Mouse (Mus musculus) gastrocnemius, adult 2 months (tissue): ENCODE results near the gene Cd82. TPM values are rescaled to one million over a fixed set of nuclear protein-coding genes. Genes with fewer than 3 reads are reported as not detected.

Experiments used
- DNase-seq: peaks from one replicate; pipeline ENCODE4 v3.0.0; 2022
- H3K27ac ChIP-seq: fragments of 200-600 bp; 2 replicates; pipeline ENCODE4 v1.8.1; 2022; ENCODE audit warnings: mild to moderate bottlenecking
- H3K4me3 ChIP-seq: fragments of 200-600 bp; 2 replicates; pipeline ENCODE4 v1.8.1; 2022; ENCODE audit warnings: mild to moderate bottlenecking, moderate library complexity
- CTCF ChIP-seq: fragments of 200-600 bp; IDR thresholded peaks from 2 replicates; pipeline ENCODE4 v1.8.1; 2022; ENCODE audit warnings: antibody characterized with exemption, mild to moderate bottlenecking, moderate library complexity
- intact Hi-C: fragments of 180-260 bp; cut with DNase I; formaldehyde crosslinking; loops from one replicate; pipeline ENCODE4 v1.15.1; 2025
- total RNA-seq, 2 experiments: library from RNA; stranded (reverse); gene quantifications; 2 replicates each; pipeline ENCODE4 v1.2.3; 2021

Gene Cd82
- total RNA-seq, 2 experiments from 2014 or later, result 6.6 to 17.8 TPM

DNA sequence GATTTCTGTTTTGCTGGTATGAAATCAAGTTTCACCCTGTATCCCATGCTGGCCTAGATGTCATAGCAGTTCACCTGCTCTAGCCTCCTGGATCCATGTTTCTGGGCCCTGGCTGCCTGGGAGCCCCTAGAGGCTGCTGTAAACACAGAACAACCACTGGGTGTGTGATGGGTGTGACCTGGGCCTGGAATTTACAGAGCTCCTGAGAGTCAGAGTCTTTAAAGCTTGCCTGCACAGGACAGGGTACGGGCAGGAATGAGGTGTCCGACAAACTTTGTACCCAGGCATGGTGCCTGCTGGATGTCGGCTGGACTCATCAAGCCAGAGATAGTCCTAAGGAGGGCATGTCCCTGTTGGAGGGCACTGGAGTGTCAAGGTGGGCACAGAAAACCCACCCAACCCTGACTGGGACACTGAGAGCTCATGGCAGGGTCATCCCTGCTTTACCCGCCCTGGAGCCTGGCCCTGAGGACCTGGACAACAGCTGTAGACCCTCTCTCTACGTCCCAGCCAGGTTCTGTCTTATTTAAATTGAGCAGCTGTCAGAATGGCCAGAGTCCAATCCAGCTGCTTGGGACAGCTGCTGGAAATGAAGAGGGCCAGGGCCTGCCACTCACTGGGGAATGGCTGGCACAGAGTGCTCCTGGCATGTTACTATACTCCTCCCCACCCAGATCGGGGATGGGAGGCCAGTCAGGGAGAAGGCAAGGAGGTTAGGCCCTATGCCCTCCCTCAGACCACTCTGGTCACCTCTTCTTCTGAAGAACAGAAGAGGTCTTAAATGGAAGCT lies 30.1 kb downstream of the Cd82 start:
- TF ChIP-seq CTCF, result no peak
- Histone ChIP-seq H3K27ac (no peak overlapping the region), H3K4me3 (no peak overlapping the region)
- intact Hi-C loops, result no loop called here
- DNase-seq, result no peak

DNA sequence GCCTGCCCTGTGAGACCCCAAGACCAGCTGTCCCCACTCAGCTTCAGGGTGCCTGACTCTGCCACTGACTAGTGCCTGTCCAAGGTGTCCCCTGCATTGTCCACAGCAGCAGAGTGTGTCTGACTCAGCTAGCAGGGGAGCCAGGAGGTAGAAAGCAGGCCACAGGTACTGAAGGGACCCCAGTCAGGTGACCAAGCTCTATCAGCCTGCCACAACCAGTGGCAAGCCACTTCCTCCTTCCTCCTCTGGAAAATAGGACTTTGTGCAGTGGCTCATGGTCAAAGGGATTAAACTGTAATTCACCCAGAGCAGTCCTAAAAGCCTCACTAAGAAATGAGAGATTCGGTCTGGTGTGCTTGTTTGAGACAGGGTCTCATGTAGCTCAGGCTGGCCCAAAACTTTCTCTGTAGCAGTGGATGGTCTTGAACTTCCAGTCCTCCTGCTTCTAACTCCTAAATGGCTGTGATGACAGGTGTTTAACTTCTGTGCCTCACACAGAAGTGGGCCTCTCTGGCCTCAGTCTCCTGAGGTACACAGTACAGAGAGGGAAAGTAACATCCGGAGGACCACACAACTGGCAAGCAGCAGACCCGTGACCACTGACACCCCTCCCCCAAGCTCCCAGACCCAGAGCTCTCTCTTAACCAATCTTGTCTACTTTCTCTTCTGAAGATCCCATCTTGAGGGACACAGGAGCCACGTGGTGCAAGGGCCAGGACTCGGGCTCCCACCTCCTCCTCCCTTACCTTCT lies 31.2 kb downstream of the Cd82 start:
- no peak overlapping the region for H3K4me3 ChIP-seq
- intact Hi-C loops, result no loop called here
- H3K27ac ChIP-seq, result no peak overlapping the region
- TF ChIP-seq CTCF, result no peak
- no peak for DNase-seq

DNA sequence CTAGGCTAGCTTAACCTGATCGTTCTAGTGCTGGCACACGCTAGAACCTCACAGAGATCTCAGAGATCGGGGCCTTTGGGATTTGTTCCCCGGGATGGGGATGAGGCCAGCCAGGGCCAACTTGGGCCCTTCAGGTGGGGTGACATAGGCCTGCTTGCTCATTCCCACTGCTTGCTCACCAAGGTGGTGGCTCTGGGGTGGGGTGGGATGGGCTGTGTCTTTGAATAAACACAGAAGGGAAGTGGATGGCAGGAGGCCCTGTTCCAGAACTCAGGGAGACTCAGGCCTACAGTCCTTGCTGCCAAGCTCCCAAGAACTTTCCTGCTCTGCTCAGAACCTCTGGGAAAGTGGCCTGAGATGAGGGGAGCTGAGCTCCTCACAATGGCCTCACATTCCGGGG lies 31.9 kb downstream of the Cd82 start:
- no peak for DNase-seq
- Histone ChIP-seq H3K27ac (no peak overlapping the region), H3K4me3 (no peak overlapping the region)
- intact Hi-C loops, result no loop called here
- TF ChIP-seq CTCF, result no peak

DNA sequence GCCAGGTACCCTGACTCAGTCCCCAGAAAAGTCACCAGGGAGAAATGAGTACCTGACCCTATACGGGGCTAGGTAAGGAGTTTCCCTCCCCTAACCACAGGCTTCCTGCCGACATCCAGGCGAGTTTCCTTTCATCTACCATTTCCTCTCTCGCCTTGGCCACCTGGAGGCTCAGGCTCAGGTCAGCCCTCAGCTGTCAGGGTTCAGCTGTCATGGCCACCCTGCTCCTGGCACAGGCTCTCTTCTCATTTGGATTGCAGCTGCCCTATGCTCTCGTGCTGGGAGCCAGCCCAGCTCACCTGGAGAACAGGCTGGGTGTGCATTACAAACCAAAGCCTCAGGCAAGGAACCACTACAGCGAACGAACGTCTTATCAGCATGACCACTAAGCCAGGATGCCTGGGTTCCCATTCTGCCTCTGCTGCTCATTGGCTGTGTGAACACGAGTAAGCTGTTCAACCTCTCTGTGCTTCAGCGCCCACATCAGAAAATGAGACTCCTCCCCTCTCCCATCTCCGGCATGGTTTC lies 34.9 kb downstream of the Cd82 start:
- H3K4me3 ChIP-seq, result no peak overlapping the region
- no peak for DNase-seq
- intact Hi-C loops, result no loop called here

DNA sequence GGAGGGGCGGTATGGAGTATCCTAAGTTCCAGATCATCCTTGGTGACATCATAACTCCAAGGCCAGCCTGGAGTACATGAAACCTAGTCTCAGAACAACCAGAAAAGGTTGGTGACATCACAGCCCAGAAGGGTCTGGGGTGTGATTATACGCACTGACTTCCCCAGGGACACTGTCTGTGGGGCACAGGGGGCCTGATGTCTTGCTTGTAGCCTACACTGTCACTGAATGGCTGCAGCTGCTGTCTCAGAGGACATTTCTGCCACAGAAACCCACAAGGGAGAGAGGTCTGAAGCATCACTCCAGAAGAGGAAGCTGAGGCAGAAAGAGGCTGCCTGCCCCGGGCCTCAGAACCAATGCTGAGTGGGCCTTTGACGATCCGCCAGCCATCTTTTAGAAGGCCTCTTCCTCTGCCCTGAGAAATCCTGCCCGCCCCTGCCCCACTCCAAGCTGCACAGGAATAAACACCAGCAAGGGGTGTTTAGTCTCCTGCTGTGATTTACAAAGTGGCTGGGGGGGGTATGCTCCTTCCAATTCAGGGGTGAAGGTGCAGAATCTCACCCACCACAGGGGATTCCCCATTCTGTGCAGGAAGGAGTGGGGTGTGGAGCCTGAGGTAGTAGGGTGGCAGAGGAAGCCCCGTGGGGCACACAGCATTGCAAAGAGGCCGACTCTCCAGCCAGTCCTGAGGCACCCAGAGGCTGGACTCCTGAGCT lies 35.8 kb downstream of the Cd82 start:
- intact Hi-C loops, result no loop called here
- no peak for TF ChIP-seq CTCF
- Histone ChIP-seq H3K4me3 (no peak overlapping the region), H3K27ac (no peak overlapping the region)
- no peak for DNase-seq

More for the DNA sequence above, 34.9 kb downstream of the Cd82 start:
- H3K27ac ChIP-seq, result no peak overlapping the region
- no peak for TF ChIP-seq CTCF

DNA sequence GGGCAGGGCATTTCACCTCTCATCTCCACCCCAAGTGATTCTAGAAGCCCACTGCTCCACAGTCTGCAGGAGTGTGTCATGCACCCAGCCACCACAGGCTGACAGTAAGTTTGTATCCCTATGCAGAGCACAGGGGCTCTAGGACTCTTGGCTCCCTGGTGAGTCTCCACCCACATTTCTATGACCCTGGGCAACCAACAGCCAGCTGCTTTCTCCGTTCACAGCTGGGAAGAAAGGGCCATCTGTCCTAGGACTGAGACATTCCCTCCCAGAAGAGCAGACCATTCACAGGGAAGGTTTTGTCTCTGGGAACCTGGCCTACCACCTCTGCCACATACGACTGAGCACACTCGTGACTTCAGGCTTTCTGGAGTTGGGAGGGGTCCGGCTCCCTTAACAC lies 37.1 kb downstream of the Cd82 start:
- TF ChIP-seq CTCF, result no peak
- Histone ChIP-seq H3K27ac (no peak overlapping the region), H3K4me3 (no peak overlapping the region)
- no peak for DNase-seq
- intact Hi-C loops, result no loop called here

DNA sequence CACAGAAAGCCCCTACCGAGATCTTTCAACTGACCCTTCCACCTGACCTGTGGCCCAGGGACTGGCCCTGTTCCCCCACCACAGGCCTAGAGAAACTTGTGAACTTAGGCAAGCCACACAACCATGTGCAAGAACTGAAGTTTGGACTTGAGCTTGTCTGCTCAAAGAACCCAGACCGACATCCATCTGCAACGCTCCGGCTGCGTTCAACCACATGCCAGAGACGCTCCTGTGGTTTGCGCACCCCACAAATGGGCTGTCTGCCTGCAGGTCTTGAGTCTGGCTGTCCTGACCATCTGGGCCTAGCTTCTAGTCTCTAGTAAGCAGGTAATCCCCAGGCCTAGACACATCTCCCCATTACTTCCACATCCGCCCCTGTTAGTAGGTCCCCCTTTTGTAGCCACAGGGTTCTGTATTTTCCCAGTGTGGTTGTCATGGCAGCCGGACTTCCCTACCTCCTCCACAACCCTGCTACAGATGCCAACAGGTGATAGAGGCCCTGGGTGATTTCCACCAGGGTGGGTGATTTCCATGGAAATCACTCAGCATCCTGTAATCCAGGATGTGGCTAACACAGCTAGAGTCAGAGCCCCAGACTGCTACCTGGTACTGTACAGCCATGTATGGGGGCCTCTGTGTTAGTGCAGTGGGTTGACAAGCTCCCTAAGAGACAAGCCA lies 38.5 kb downstream of the Cd82 start:
- no peak for TF ChIP-seq CTCF
- no peak for DNase-seq
- Histone ChIP-seq H3K27ac (no peak overlapping the region), H3K4me3 (no peak overlapping the region)
- intact Hi-C loops, result no loop called here

DNA sequence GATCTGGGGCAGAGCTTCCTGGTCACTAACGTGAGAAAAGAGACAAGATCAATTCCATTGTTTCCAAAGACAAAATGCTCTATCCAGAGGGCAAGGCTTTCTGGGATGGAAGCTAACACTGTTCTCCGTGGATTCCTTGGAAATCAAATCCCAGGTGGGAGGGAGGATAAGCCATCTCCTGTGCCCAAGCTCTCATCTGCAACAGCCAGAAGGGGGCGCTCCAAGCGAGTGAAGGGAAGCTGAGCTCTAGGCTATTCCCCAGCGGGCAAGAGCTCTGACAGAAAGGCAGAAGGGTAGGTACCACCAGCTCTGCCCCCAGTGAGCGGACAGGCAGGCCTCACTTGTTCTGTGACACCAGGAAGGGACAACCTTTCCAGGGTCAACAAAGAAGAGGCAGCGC lies 41.6 kb downstream of the Cd82 start:
- peak; percentile 92 for TF ChIP-seq CTCF
- Histone ChIP-seq H3K4me3 (no peak overlapping the region), H3K27ac (no peak overlapping the region)
- peak; percentile 88 for DNase-seq
- intact Hi-C loops, result loop anchor here (1.0 kb wide), 1 partner anchor 50 kb away; no protein-coding TSS in a partner anchor

DNA sequence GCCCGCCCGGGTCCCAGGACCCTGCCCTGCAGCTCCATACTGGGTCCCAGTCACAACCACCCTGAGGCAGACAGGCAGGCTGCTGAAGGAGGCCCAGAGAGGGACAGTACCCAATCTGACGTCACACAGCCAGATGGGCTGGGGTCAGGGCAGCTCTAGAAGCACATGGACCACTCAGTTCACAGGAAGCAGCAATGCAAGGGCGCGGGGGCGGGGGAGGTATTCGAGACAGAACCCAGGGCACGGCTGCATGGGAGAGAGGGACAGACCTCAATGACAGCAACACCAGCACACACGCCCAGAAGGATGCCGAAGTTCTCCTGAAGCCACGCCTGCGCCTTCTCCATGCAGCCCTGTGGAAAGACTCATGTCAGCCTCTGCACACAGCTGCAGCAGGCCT lies 43.0 kb downstream of the Cd82 start:
- no peak for DNase-seq

DNA sequence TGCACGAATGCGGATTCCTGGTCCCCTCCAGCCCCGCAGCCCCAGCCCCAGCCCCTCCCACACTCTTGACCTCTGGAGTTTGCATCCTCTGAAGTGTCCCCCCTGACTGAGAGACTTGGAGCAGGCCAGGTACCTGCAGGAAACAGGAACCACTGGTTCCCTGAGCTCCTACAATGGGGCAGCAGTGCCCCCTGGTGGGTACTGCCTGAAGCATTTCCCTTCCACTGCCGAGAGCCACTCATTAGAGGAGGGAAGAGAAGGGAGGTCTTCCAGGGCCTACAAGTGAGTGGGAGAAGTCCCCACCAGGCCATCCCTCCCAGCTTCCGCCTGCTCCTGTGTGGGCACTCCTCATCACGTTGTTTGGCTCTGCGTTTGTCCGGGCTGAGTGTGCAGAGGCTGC lies 44.5 kb downstream of the Cd82 start:
- Histone ChIP-seq H3K4me3 (no peak overlapping the region), H3K27ac (no peak overlapping the region)
- TF ChIP-seq CTCF, result peak; percentile 81
- intact Hi-C loops, result loop anchor here (2.0 to 5.0 kb wide), 3 partner anchors 86 to 202 kb away; partner anchors contain the start of gene Tspan18
- DNase-seq, result peak; percentile 79

More for the DNA sequence above, 43.0 kb downstream of the Cd82 start:
- intact Hi-C loops, result loop anchor here (2.0 to 5.0 kb wide), 3 partner anchors 88 to 203 kb away; partner anchors contain the start of gene Tspan18
- TF ChIP-seq CTCF, result no peak
- H3K27ac ChIP-seq, result no peak overlapping the region
- H3K4me3 ChIP-seq, result no peak overlapping the region

DNA sequence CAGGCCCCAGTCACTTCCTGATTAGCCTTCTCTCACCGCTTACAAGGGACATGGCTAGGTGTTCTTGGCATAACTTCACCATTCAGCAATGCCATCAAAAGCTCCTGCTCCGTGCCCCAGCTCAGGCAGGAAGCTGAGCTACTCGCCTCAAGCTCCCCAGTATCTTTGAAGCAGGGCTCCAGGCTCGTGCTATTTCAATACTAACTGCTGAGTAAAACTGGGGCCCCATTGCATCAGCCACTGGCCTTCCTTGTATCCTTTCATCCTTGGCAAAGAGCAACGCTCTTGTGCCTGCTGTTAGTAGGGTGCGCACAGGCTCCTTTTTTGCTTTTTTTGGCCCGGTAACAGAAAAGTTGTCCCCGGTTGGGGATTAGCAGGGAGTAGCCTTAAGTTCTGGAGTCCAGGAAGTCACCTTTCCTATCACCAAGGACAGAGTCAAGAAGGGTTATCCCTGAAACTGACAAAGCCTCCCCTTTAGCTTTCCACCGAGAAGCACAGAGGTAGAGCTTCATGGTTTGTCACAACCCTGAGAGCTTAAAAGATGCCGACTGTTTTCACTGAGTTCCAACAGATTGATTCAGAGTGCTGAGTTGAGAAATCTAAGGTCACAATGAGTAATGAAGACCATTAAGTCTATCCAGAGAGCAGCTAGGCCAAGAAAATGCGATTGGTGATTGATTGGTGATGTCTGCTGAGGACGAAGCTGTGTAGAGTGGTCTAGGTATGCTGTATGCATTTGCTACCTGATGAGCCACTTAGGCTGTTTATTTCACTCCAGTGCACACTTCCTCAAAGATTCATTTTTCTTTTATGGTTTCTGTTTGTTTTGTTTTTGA lies 45.8 kb downstream of the Cd82 start:
- no peak overlapping the region for H3K27ac ChIP-seq
- DNase-seq, result no peak
- intact Hi-C loops, result loop anchor here (5.0 kb wide), 1 partner anchor 85 kb away; the partner anchor contains the start of gene Tspan18
- no peak for TF ChIP-seq CTCF
- no peak overlapping the region for H3K4me3 ChIP-seq
